Mouse (Mus musculus): ENCODE results near the gene Bloc1s2. TPM values are rescaled to one million over a fixed set of nuclear protein-coding genes. Genes with fewer than 3 reads are reported as not detected.
A peak's percentile ranks its signal among the peaks of the same experiment; 100 is the strongest.
"Not testable (repeated sequence)": the region's sequence is repeated elsewhere in the genome, so short reads cannot be mapped to it uniquely, and the experiment has no call there.

The Bloc1s2 gene
- total RNA-seq, 2 experiments from 2014 or later: 71.4 to 73.9 TPM

DNA sequence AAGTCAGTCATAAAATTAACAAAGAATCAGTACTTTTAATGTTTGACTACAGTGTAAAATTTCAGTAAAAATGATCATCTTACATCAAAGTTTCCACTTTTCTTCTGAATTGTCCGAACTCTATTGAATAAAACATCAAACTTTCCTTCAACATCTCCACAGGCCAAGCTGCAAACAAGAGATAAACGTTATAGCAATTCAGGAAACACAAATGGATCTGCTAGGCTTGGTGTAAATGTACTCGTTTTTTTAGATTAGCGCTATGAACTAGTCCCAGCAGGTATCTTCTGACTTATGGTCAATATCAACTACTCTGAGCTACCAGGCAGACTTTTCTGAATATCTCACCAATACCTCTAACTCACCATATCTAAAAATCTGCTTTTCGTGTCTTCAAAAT, 13.3 kb downstream of the Bloc1s2 start:
- no peak for DNase-seq (ENCODE audit: low spot score in 2 of 2)
- intact Hi-C loops (cut with DNase I): no loop called here

DNA sequence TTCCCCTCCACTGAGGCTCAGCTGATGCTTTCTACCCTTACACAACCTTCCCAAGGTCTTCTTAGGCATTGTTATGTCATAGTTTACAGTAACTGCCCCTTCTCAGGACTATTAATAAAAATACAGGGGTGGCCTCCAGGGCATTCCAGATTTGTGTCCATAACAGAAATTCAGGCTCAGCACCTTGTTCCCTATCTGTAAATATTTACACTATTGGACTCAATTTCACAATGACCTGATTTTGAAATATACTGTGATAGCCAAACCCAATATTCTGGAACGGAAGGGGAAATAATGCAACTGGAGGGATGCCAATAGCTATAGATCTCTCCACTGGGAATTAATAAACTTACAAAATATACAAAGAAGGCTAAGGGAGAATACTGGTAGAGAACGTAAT, 17.7 kb downstream of the Bloc1s2 start:
- intact Hi-C loops (cut with DNase I): no loop called here
- DNase-seq (ENCODE audit: low spot score in 2 of 2): no peak

DNA sequence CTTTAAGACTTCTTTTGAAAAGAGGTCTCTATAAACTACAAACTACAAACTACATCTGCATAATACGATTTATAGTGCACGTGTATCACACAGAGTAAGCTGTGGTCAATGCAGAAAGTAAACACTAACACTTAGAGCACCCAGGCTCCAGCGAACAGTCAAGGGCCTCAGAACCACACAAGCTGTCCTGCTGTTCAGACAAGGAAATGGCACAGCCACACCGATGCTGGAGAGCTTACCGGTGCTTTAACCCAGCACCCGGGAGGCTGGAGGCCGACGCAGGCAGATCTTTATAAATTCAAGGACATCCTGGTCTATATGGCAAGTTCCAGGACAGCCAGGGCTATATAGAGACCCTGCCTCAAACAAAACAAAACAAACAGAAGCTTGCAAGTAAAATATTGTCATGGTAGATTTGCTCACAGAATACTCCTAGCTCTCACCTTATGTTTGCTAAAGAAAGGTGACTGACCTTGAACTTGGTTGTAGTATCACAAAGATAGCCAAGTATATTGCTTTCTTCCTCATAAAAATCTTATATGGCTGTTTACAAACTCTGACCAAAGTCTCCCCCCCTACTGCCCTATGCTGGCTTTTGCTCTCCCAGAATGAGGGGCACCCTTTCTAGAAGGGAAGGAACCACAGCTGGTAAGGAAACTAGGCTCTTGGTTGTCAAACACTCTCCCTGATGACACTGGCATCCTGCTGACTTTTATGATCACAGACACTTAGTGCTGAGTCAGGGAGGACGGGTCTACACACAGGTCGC, 18.3 kb downstream of the Bloc1s2 start:
- intact Hi-C loops (cut with DNase I): no loop called here
- no peak for DNase-seq (ENCODE audit: low spot score in 2 of 2)

DNA sequence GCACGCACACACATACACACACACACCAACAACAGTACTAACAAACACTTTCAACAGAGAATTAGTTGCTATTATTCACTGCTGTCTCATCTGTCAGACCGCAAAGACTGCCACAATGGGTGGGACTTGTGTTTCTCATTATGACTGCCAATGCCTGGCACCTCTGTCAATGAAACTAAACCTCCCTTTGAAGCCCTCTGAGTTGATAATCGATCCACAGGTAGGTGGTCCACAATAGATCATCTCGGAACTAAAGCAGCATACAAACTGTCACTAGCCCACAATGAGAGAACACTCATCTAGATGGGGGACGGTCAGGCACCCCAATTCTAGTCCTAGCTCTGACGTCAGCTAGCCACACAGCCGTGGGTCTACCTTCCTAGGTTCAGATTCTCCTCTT, 25.1 kb downstream of the Bloc1s2 start:
- DNase-seq (ENCODE audit: low spot score in 2 of 2): no peak
- intact Hi-C loops (cut with DNase I): no loop called here

DNA sequence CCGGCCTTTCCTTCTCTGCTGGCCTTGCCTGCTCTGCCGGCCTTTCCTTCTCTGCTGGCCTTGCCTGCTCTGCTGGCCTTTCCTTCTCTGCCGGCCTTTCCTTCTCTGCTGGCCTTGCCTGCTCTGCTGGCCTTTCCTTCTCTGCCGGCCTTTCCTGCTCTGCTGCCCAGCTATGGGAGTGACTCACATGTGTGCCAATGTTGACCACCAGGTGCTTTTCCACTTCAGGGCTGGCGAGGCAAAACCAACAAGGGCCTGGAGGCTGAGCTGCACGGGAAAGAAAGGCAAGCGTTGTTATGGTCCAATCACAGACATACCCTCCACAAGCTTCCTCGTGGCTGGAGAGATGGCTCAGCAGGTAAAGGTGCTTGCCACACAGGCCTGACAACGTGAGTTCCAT, 25.6 kb downstream of the Bloc1s2 start:
- DNase-seq (ENCODE audit: low spot score in 2 of 2); intact Hi-C loops (cut with DNase I): not testable (repeated sequence)

DNA sequence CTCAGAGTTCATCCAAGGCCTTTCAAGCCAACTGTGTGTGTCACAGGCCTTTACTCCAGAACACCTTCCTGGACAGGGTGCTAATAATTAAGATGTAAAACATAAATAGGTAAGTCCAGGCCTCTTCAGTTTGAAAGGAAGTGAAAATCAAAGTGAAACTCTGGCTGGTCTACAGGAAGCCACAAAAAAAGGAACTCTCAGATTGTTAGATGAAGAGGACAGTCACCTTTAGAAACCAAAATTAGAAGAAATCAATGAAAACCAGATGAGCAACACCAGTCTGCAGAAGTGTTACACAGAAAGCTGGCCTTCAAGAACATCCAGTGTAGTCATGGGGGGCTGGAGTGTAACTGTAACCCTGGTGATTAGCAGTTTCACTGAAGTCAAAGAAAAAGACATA, 28.5 kb downstream of the Bloc1s2 start:
- intact Hi-C loops (cut with DNase I): no loop called here

DNA sequence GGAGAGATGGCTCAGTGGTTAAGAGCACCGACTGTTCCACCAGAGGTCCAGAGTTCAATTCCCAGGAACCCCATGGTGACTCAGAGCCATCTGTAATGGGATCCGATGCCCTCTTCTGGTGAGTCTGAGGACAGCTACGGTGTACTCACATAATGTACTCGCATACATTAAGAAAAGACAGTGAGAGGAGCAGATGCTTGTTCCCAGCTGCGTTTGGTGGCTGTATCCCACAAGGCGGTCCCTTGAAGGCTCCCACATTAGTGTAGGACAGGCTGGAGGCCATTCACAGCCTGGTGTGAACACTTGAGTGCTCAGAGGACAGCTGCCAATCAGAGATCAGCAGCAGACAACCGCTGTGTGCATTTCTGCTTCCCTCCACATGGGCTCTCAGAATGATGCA, 34.5 kb downstream of the Bloc1s2 start:
- peak in 1 of 2 experiments; percentile 33 for DNase-seq (ENCODE audit: low spot score in 2 of 2)
- intact Hi-C loops (cut with DNase I): no loop called here

More for the DNA sequence above, 28.5 kb downstream of the Bloc1s2 start:
- DNase-seq (ENCODE audit: low spot score in 2 of 2): no peak

DNA sequence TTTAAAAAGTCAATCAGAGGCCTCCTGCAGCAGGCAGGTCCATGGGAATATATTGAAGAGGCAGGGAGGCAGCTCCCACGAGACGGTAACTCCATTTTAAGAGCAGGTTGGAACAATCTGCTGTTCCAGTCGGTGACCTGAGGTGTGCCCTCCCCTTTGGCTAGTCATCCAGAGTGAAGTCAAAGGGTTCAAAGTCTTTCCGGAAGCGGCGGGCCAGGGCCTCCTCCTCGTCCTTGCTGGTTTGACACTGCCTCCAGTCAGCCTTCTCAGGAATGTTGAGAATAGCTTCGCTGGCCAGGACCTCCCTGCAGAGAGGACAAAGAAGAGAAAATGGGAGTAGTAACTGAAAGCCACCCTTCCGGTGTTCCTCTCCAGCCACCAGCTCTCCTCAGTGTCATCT, 35.9 kb downstream of the Bloc1s2 start:
- intact Hi-C loops (cut with DNase I): no loop called here
- DNase-seq (ENCODE audit: low spot score in 2 of 2): no peak

DNA sequence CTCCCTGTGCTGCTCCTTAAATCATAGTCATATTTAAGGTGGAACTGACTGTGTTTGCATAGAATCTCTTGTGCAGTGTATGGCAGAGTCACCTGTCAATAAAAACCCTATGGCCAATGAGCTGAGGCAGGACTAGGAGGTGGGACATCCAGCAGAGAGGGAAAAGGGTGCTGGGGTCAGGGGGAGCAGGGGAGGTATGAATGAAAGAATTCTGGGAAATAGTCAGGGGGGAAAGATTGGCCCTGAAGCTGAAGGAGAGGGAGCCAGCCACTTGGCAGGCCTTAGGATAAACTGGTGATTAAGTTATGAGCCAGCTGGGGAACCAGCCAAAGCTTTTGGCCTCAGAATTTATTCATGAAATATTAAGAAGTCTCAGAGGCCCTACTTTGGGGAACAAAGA, 37.2 kb downstream of the Bloc1s2 start:
- intact Hi-C loops (cut with DNase I): no loop called here

DNA sequence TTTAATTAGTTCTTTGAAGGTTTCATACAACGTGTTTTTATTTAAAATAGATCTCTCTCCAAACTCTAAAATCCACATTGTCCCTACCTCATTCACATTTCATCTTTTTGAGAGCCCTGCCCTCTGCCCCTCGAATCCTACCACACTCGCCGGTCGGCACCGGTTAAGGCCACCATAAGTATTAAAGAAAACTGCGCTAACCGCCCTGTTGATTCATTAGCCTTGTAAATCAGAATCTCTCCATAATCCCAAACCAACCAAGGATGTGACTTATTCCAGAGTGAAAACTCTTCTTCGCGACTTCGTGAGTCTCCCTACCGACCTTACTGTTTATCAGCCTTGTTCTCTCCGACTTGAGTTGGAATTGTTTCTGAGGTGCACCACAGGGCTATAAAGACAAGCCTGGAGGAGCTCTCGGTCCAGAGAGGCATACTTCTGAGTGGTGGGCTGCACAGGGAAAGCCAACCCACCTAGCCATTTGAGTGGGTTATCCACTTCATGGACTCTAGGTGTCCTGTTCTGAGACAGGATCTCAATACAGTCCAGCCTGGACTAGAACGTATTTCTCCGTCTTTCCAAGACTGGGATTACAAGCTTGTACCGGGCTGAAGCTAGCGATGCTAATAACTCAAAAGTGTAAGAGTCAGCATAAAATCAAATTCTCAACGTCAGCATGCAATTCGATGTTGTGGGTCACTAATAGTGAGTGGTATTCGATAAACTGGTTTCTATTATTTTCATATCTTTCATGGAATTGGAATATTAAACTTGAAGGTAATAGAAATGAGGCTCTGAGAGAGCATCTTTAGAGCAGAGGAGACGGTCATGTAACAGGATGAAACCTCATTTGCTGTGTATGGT, 38.4 kb downstream of the Bloc1s2 start:
- no peak for DNase-seq (ENCODE audit: low spot score in 2 of 2)
- intact Hi-C loops (cut with DNase I): no loop called here

More for the DNA sequence above, 37.2 kb downstream of the Bloc1s2 start:
- DNase-seq (ENCODE audit: low spot score in 2 of 2): no peak

DNA sequence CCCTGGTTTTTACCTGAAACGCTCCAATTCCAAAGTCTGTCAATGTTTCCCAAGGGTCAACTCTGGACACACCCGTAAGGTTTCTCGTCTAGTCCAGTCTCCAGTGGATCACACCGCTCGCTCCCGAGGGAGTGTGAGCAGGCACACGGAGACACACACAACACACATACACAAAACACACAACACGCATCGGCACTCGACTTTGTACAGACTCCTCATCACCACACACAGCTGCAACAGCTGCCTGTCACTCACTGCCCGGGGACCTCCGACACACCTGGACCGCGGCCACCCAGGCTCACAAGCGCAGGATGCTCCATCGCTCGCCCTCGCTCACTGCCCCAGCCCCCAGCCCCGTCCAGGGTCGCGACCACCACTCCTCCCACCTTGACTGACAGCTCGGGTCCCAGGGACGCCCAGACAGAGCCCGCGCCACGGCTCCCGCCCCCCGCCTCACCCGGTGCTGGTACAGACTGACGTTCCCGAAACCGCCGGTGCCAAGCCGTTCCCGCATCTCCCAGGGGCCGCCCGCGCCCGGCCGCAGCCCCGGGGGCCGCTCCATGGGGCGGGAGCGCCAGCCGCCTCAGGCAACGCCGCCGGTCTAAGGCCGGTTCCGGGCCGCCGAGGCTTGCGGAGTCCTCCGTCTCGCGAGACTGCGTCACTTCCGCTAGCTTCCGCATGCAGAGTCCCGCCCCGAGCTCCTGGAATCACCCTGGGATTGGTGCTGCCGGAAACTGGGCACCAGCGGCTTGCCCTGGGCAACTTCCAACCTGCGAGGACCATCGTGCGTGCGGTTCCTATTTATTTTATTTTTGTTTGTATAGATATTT, 39.2 kb downstream of the Bloc1s2 start, which contains the start of gene Chuk:
Gene Chuk, minus strand, starts transcription at position 650 of the 830 bp plus-strand sequence.
- intact Hi-C loops (cut with DNase I): no loop called here
- DNase-seq (ENCODE audit: low spot score in 2 of 2): peak; percentile 93 to 95

DNA sequence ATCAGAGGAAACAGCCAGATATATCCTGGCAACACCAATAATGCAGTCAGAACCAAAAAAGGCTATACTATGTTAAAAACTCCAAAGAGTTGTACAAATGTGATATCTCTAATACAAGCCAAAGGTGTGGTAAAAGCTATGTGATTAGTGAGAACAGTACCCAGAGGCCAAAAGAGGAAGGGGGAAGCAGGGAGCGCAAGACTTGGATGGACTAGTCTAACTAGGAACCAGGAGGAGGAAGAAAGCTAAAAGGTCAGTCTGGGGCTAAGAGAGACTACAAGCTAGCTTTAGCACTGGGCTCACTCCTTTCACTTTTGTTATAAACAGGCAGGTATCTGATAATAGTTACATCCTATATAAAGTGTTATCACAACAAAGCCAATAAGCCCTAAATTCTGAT, 41.9 kb downstream of the Bloc1s2 start:
- no peak for DNase-seq (ENCODE audit: low spot score in 2 of 2)
- intact Hi-C loops (cut with DNase I): no loop called here

DNA sequence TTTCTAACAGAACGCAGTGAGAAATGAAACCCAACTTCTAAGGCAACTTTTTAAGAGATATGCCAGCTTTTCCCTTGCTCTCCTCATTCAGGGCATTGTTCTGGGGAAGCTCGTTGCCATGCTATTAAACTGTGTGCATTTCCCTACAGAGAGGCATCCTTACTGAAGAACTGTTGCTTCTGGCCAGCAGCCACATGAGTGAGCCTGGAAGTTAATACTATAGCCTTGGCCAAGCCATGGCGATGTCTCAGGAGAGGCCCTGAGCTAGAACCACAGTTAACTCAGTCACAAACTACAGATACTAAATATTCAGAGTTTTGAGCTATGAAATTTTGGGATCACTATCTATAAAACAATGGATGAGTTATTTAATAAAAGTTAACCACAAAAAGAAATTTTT, 43.2 kb downstream of the Bloc1s2 start:
- no peak for DNase-seq (ENCODE audit: low spot score in 2 of 2)
- intact Hi-C loops (cut with DNase I): no loop called here

DNA sequence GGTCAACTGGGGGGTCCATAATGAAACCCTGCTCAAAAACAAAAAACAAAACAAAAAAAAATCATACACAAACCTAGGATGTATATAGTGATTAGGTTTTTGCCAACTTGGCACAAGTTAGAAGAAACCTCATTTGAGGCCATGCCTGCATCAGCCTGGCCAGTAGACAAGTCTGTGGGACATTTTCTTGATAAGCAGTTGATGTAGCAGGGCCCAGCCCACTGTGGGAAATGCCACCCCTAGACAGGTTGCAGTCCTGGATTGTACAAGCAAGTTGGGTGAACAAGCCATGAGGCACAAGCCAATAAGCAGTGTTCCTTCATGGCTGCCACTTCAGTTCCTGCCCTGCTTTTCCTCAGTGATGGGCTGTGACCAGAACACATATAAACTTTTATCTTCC, 45.4 kb downstream of the Bloc1s2 start:
- no peak for DNase-seq (ENCODE audit: low spot score in 2 of 2)
- intact Hi-C loops (cut with DNase I): no loop called here

Other genes starting within 250 kb of the Bloc1s2 start
- 10 to 100 TPM in 1 of 2 experiments, 1 to 10 TPM in 1; 9.4 to 10.7 TPM for gene Dnmbp, start 206.3 kb downstream of the Bloc1s2 start, total RNA-seq (2021)
- under 1 TPM; 0.15 to 0.31 TPM for gene Cpn1, start 159.9 kb downstream of the Bloc1s2 start, total RNA-seq (2021)
- under 1 TPM; 0.24 to 0.40 TPM for gene Cyp2c23, start 117.2 kb downstream of the Bloc1s2 start, total RNA-seq (2021)
- 10 to 100 TPM; 20.1 to 23.2 TPM for gene Erlin1, start 76.7 kb downstream of the Bloc1s2 start, total RNA-seq (2021)
- 10 to 100 TPM; 40.9 to 54.5 TPM for gene Chuk, start 39.0 kb downstream of the Bloc1s2 start, total RNA-seq (2021)
- gene Cwf19l1, start 10.6 kb downstream of the Bloc1s2 start, total RNA-seq (2021): 10 to 100 TPM; 16.6 to 19.4 TPM
- under 1 TPM in 1 of 2 experiments, not detected in 1; 0.11 TPM for gene Pkd2l1, start 46.0 kb upstream of the Bloc1s2 start, total RNA-seq (2021)
- 1 to 10 TPM; 1.5 to 1.6 TPM for gene Scd3, start 56.8 kb upstream of the Bloc1s2 start, total RNA-seq (2021)
- 100 to 1,000 TPM; 555 to 608 TPM for gene Scd2, start 147.2 kb upstream of the Bloc1s2 start, total RNA-seq (2021)
- 1 to 10 TPM; 1.9 to 2.1 TPM for gene Scd4, start 186.6 kb upstream of the Bloc1s2 start, total RNA-seq (2021)